Mouse (Mus musculus) lung, postnatal 25 days (tissue): ENCODE data around the gene Ppp2r5e.
A peak's percentile ranks its signal among the peaks of the same experiment; 100 is the strongest.

Experiments used
- DNase-seq: peaks from one replicate; pipeline ENCODE4 v3.0.0; 2022; ENCODE audit warnings: low spot score

The Ppp2r5e gene

GRCm38 (mm10) chr12:75429685-75430396 lies 166.2 kb downstream of the Ppp2r5e start:
- no peak for DNase-seq

GRCm38 (mm10) chr12:75428719-75429118 lies 167.3 kb downstream of the Ppp2r5e start:
- no peak for DNase-seq

GRCm38 (mm10) chr12:75425882-75426281 lies 170.2 kb downstream of the Ppp2r5e start:
- no peak for DNase-seq

- DNase-seq: no peak
Measured at GRCm38 (mm10) chr12:75424817-75425216, 171.2 kb downstream of the Ppp2r5e start.

- DNase-seq: no peak
Measured at GRCm38 (mm10) chr12:75424359-75424758, 171.7 kb downstream of the Ppp2r5e start.

- no peak for DNase-seq
Measured at GRCm38 (mm10) chr12:75416681-75417080, 179.4 kb downstream of the Ppp2r5e start, which contains the start of gene Gphb5. Gene Gphb5, minus strand, starts transcription at chr12:75416781.

- DNase-seq: peak; percentile 11
Measured at GRCm38 (mm10) chr12:75414991-75415390, 181.1 kb downstream of the Ppp2r5e start.

- DNase-seq: peak; percentile 64
Measured at GRCm38 (mm10) chr12:75412964-75413363, 183.1 kb downstream of the Ppp2r5e start.
